Mouse (Mus musculus): ENCODE measurements at regions not wholly inside any gene's neighbourhood (a gene's known extent, or its start where the extent isn't known, plus 50 kb on each side); places are given as distances from the start of the nearest gene placed in this dataset.
"Not testable (repeated sequence)": the region's sequence is repeated elsewhere in the genome, so short reads cannot be mapped to it uniquely, and the experiment has no call there.

DNA sequence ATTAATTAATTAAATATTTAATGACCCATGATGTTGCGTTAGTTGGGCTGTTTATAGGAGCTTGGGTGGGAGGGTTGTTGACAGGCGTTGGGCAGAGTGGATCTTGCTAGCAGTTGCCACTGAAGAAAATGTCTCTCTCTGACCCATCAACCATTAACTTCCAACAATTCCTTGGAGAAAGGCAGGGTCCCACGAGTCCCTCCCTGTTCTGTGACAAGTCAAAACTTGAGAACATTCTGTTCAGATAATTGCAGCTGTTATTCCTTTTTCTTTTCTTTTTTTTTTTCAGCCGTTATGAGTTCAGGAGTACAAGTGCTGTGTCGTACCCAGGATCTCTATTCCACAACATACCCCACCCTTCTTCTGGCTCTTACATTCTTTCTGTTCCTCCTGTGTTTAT is 59.8 kb upstream of the Tnfrsf21 start:
- no peak overlapping the region for H3K4me3 ChIP-seq (ENCODE audit: insufficient read depth, low read depth, low read length)
- H3K27ac ChIP-seq (replicated peaks; ENCODE audit: low read depth, low read length), result no peak overlapping the region
- no peaks in the 10 kb centered on the region for H3K4me1 ChIP-seq (ENCODE audit: control insufficient read depth, insufficient read depth, insufficient read length, low read length)

DNA sequence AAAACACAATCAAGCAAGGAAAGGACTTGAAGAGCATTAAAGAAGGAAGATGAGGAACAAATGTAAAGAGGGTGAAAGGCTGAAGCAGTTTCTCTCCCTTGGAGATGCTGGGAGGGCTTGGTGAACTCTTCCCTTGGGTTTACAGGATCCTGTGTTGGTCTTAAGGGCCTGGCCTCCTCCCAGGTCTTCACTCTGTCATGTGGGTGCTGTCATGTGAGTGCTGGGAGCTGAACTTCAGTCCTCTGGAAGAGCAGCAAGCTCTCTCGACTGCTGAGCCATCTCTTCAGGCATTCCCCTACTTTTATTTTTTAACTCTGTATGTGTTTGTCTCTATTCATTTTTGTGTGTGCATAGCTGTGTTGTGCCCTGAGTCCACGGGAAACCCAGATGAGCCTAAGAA is 61.6 kb upstream of the Tnfrsf21 start:
- H3K27ac ChIP-seq (replicated peaks; ENCODE audit: low read depth, low read length), result no peak overlapping the region
- H3K4me1 ChIP-seq (ENCODE audit: control insufficient read depth, insufficient read depth, insufficient read length, low read length), result no peaks in the 10 kb centered on the region
- no peak overlapping the region for H3K4me3 ChIP-seq (ENCODE audit: insufficient read depth, low read depth, low read length)

DNA sequence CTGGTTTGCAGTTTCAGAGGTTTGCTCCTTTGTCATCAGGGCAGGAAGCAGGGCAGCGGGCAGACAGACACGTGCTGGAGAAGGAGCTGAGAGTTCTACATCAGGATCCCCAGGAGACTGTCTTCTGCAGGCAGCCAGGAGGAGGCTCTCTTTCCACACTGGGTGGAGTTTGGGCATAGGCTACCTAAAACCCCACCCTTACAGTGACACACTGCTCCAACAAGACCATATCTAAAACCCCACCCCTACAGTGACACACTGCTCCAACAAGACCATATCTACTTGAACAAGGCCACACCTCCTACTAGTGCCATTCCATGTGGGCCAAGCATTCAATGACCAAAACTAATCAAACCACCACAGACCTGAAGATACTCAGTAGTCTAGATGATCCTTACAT is 68.0 kb upstream of the Cd2ap start:
- H3K27ac ChIP-seq (replicated peaks; ENCODE audit: low read depth, low read length), result no peak overlapping the region
- H3K4me3 ChIP-seq (ENCODE audit: insufficient read depth, low read depth, low read length), result no peak overlapping the region
- no peaks in the 10 kb centered on the region for H3K4me1 ChIP-seq (ENCODE audit: control insufficient read depth, insufficient read depth, insufficient read length, low read length)

DNA sequence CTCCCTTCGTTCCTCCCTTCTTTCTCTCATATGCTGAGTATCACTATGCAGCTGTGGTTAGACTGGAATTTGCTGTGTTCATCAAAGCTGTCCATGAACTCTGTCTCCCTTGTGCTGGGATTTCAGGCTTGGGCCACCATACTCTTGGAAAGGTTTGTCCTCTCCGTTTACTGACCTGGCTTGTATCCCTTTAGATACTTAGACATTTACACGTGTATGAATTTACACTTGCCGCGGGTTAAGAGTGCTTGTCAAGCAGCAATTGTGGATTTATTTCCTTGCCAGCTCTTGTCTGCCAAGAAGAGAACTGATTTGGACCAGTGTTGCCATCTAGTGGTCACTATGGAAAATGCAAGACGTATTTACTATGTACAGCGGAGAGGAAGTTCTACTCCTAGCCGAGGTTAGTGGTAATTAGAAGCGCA is 66.8 kb upstream of the Cd2ap start:
- Histone ChIP-seq H3K4me1 (ENCODE audit: control insufficient read depth, insufficient read depth, insufficient read length, low read length) (no peaks in the 10 kb centered on the region), H3K27ac (replicated peaks; ENCODE audit: low read depth, low read length) (no peak overlapping the region), H3K4me3 (ENCODE audit: insufficient read depth, low read depth, low read length) (no peak overlapping the region)

DNA sequence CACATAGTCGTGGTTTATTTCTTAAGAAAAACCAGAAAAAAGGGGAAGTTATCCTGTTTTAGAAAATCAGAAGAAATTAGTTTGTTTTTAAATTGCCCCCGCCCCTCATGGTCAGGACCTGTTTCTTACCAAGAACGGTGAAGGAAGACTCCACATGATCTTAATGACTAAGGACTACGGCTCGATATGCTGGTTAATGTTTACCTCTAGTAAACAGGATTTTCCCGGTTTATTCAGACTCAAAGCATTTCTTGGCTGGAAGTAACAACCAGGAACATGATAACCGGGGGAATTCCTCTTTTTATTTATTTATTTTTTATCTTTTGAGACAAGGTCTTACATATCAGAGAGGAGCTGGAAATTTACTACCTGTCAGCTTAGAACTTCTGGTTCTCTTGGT is 63.0 kb upstream of the Cd2ap start:
- Histone ChIP-seq H3K27ac (replicated peaks; ENCODE audit: low read depth, low read length) (no peak overlapping the region), H3K4me3 (ENCODE audit: insufficient read depth, low read depth, low read length) (no peak overlapping the region), H3K4me1 (ENCODE audit: control insufficient read depth, insufficient read depth, insufficient read length, low read length) (no peaks in the 10 kb centered on the region)

DNA sequence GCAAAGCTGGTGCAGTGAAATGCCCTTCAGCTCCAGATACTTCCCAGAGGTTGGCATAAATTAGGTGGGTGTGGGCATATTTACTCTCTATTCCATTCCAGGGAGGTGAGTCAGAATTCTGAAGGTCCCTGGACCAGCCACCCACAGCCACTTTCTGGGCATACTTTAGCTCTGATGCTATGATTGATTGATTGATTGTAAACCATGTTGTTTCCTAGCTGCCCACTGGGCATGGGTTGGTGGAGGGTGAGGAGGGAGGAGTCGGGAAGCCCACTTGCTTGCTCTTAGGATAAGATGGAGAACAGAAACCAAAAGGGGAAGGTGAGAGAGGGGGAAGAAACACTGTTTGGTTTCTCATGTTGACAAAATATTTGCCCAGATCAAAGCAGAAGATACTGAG is 62.1 kb upstream of the Cd2ap start:
- no peaks in the 10 kb centered on the region for H3K4me1 ChIP-seq (ENCODE audit: control insufficient read depth, insufficient read depth, insufficient read length, low read length)
- H3K27ac ChIP-seq (replicated peaks; ENCODE audit: low read depth, low read length), result peak overlapping the region; percentile 17; the same call in 1 of the 2 replicates
- H3K4me3 ChIP-seq (ENCODE audit: insufficient read depth, low read depth, low read length), result no peak overlapping the region

DNA sequence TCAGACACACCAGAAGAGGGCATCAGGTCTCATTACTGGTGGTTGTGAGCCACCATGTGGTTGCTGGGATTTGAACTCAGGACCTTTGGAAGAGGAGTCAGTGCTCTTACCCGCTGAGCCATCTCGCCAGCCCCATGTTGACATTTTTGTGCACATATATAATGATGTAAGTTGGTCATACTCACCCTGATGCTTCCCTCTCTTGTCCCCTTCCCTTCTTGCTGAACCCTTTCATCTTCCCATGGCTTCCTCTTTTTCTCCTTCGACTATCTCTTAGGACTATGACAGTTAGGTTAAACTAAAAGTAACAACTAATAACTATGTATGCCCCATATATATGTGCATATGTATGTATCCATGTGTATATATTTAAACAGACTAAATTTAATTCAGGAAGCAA is 61.0 kb upstream of the Cd2ap start:
- H3K4me3 ChIP-seq (ENCODE audit: insufficient read depth, low read depth, low read length); H3K27ac ChIP-seq (replicated peaks; ENCODE audit: low read depth, low read length); H3K4me1 ChIP-seq (ENCODE audit: control insufficient read depth, insufficient read depth, insufficient read length, low read length): not testable (repeated sequence)

DNA sequence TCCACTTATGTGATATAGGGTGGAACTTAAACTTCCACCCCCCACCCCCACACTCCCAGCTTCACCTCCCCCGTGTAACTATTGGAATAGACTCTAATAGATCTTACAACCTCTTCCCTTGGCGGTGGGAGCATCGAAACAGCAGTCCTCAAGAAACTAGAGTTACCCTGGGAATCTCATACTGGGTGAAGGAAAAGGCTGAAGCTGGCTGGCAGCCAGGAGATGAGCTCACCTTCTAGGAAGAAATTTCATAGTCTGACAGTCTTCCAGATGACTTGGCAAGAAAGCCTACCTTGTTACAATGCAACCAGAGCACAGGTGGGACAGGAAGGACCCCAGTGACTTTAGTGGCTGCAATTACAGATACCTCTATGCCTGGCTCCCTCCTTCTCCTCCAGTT is 57.6 kb upstream of the Cd2ap start:
- Histone ChIP-seq H3K4me3 (ENCODE audit: insufficient read depth, low read depth, low read length) (no peak overlapping the region), H3K27ac (replicated peaks; ENCODE audit: low read depth, low read length) (no peak overlapping the region), H3K4me1 (ENCODE audit: control insufficient read depth, insufficient read depth, insufficient read length, low read length) (no peaks in the 10 kb centered on the region)

DNA sequence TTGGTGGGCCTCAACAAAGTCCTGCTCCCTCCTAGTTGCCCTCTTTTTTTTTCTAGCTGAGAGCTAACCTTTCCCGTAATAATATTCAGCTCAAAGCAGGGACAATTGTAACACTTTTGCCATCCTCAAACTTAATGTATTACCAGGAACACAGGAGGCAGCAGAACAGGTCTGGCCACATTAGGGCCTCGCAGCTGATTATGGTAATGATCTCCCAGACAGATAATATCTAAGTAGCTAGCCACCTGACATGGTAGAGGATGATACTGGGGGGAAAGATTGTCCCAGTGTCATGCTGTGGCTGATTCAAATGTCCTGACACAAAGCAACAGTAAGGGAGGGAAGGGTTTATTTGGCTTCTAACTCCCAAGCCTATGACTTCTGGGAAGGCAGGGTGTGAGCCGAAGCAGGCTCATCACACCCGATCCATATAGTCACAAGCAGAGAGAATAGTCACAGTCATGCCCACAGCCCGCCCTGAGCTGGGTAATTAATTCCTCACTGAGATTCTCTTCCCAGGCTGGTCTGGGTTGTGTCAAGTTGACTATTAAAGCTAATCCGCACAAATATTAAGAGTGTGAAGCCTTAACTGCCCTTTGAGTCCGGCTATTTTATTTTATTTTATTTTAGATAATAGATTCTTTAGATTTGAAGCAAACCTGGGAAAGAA is 57.0 kb upstream of the Cd2ap start:
- Histone ChIP-seq H3K4me3 (ENCODE audit: insufficient read depth, low read depth, low read length) (no peak overlapping the region), H3K4me1 (ENCODE audit: control insufficient read depth, insufficient read depth, insufficient read length, low read length) (no peaks in the 10 kb centered on the region), H3K27ac (replicated peaks; ENCODE audit: low read depth, low read length) (no peak overlapping the region)

DNA sequence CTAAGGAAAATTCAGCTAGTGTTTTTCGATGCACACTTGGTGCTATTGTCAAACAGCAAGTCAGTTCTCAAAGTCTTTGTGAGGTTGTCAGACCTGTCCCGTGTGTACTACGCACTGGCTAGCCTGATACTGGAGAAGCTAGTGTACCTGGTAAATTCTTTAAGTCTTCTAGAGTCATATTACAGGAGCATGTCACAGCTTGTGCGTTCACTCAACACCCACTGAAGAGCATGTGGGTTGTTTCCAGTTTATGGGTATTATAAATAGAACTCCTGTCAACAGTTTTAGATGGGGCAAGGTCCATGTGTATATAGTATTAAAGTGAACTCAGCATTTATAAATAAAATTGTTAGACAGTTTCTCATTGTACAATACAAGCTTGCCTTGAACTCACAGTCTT is 50.9 kb upstream of the Cd2ap start:
- H3K27ac ChIP-seq (replicated peaks; ENCODE audit: low read depth, low read length), result no peak overlapping the region
- H3K4me1 ChIP-seq (ENCODE audit: control insufficient read depth, insufficient read depth, insufficient read length, low read length), result no peaks in the 10 kb centered on the region
- no peak overlapping the region for H3K4me3 ChIP-seq (ENCODE audit: insufficient read depth, low read depth, low read length)
